Mouse (Mus musculus) embryonic facial prominence, embryonic 10.5 days (tissue): ENCODE results near the gene Esam. TPM values are rescaled to one million over a fixed set of nuclear protein-coding genes. Genes with fewer than 3 reads are reported as not detected.

ENCODE experiments used
- DNase-seq: peaks from one replicate; pipeline ENCODE4 v3.0.0-alpha.2; 2017; ENCODE audit warnings: low spot score
- H3K27ac ChIP-seq: fragments of 300-500 bp; sonication (generic); replicated peaks from 2 replicates; pipeline ENCODE4 v1.5.1; 2016; ENCODE audit warnings: mild to moderate bottlenecking
- H3K27me3 ChIP-seq: fragments of 300-500 bp; sonication (generic); replicated peaks from 2 replicates; pipeline ENCODE4 v1.6.1; 2016; ENCODE audit warnings: low read depth, mild to moderate bottlenecking; ENCODE audit not compliant: poor library complexity, severe bottlenecking
- H3K36me3 ChIP-seq: fragments of 300-500 bp; sonication (generic); replicated peaks from 2 replicates; pipeline ENCODE4 v1.6.1; 2016; ENCODE audit warnings: mild to moderate bottlenecking, moderate library complexity
- H3K4me1 ChIP-seq: fragments of 300-500 bp; sonication (generic); 2 replicates; pipeline ENCODE4 v1.6.1; 2016
- H3K4me3 ChIP-seq: fragments of 300-500 bp; sonication (generic); 2 replicates; pipeline ENCODE4 v1.5.1; 2016; ENCODE audit warnings: mild to moderate bottlenecking, moderate library complexity
- H3K9me3 ChIP-seq: fragments of 300-500 bp; sonication (generic); 2 replicates; pipeline ENCODE4 v1.6.1; 2016; ENCODE audit warnings: mild to moderate bottlenecking
- WGBS: fragments of 180-500 bp; shearing (Covaris S2); methylation state at CpG from one replicate; pipeline ENCODE4 v1.1.7; 2016; 5-methylcytosine and 5-hydroxymethylcytosine counted together
- polyA plus RNA-seq: library from polyadenylated mRNA; unstranded; fragments of >200 nt; fragmentation: Nextera tagmentation; extraction: Ambion mirVana; gene quantifications from 2 replicates; pipeline ENCODE4 v1.2.1, GENCODE M21; 2016

Esam gene
- polyA plus RNA-seq = 27.0 and 27.5 TPM in 2 replicates

DNA sequence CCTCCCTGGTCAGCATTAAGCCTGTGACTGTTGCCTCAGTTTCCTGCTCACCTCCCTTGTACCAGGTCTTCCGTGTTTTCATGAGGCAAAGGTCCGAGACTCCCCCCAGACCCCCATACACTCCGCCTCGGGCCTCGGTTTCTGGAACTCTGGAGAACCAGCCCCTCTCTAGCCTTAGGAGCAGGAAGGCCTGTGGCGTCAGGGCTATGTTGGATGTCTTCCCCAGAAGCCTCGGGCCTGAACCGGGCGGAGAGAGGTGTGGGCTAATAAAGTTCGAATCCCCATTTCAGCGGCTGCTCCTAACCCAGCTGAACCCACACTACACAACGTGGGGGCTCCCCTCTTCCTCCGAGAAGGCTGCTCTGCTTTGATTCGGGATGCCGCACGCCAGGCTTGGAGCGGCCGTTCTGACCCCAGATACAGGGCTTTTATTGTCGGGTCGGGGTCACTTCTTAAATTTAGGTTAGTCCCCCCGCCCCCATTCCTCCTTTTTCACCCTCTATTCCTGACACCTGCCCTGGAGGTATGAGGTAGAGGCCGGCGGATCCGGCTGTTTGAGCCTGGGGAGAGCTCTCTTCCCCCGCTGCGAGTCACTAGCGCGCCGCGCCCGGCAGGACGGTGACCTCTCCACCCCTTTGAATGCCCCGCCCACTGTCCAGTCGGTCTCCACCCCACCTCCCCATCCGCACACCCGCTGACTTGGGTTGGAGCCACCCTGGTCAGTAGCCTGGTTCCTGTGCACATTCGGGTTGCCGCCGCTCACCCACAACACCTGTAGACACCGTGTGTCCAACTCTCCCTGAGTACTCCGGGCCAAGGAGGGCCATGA lies at the start of gene Esam:
Gene Esam, plus strand, starts transcription at position 683 of the 829 bp plus-strand sequence.
- WGBS = 2% methylated on average over 41 of the region's 41 CpGs
- no peak within 1 kb of the TSS for H3K27ac ChIP-seq
- peaks cover 37% of the 10 kb centered on the region for H3K36me3 ChIP-seq
- H3K9me3 ChIP-seq = no peaks in the 10 kb centered on the region
- peaks cover 74% of the 10 kb centered on the region for H3K27me3 ChIP-seq
- H3K4me1 ChIP-seq = peaks cover 43% of the 10 kb centered on the region
- peak; percentile 57 for DNase-seq
- peak within 1 kb of the TSS; percentile 52 for H3K4me3 ChIP-seq

DNA sequence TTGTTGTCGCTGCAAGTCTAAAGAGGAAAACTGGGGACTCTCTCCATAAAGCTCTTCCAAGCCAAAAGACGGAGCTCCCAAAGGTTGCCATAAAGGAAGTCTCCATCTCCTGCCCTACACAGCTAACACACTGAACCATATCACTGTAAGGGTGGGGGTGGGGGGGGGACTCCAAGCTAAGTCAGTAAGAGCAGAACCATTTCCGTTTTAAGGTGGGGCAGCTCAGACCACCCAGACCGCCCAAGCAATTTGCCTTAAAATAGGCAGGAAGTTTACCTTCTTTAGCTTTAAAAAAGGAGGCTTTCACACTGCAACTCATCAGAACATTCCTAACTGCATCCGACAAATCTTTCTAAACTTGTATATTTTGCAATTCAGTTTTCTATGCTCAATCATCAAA lies 42.7 kb upstream of the Esam start:
- Histone ChIP-seq H3K27me3 (no peaks in the 10 kb centered on the region), H3K4me1 (peaks cover 15% of the 10 kb centered on the region), H3K9me3 (no peaks in the 10 kb centered on the region), H3K36me3 (no peaks in the 10 kb centered on the region), H3K27ac (no peak overlapping the region), H3K4me3 (no peak overlapping the region)
- 66% methylated on average over 5 of the region's 5 CpGs for WGBS
- no peak for DNase-seq

DNA sequence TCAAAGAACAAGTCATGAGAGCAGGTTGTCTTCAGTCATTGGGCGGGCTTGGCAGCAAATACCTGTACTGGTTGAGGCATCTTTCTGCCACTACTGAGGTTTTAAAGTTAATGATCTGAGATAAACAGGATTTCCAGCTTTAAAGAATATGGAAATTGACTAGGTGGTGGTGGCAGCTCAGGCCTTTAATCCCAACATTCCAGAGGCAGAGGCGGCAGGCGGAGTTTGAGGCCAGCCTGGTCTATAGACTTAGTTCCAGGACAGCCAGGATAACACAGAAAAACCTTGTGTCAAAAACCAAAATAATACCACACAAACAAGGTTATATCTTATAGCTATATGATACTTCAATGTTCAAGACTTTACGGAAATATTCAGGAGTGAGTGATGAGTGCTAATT lies 39.8 kb upstream of the Esam start:
- 34% methylated on average over 4 of the region's 4 CpGs for WGBS
- Histone ChIP-seq H3K27ac (peak overlapping the region; percentile 97), H3K4me3 (peak overlapping the region; percentile 77), H3K4me1 (peaks cover 28% of the 10 kb centered on the region), H3K27me3 (no peaks in the 10 kb centered on the region), H3K9me3 (no peaks in the 10 kb centered on the region), H3K36me3 (peaks cover 11% of the 10 kb centered on the region)
- DNase-seq = no peak

GRCm38 (mm10) chr9:37488611-37489396 lies 39.1 kb upstream of the Esam start, which contains the start of gene Msantd2:
Gene Msantd2 (plus strand): TSS chr9:37489319.
- H3K4me1 ChIP-seq = peaks cover 28% of the 10 kb centered on the region
- peak within 1 kb of the TSS; percentile 77 for H3K4me3 ChIP-seq
- no peaks in the 10 kb centered on the region for H3K27me3 ChIP-seq
- peaks cover 19% of the 10 kb centered on the region for H3K36me3 ChIP-seq
- H3K27ac ChIP-seq = peak within 1 kb of the TSS; percentile 97
- under 1% methylated on average over 44 of the region's 44 CpGs for WGBS
- peak; percentile 95 for DNase-seq
- no peaks in the 10 kb centered on the region for H3K9me3 ChIP-seq

GRCm38 (mm10) chr9:37489446-37490120 lies 38.3 kb upstream of the Esam start:
- H3K27ac ChIP-seq = peak overlapping the region; percentile 97
- no peaks in the 10 kb centered on the region for H3K9me3 ChIP-seq
- H3K4me3 ChIP-seq = peak overlapping the region; percentile 77
- peaks cover 27% of the 10 kb centered on the region for H3K36me3 ChIP-seq
- WGBS = under 1% methylated on average over 75 of the region's 75 CpGs
- no peaks in the 10 kb centered on the region for H3K27me3 ChIP-seq
- peak; percentile 84 for DNase-seq
- H3K4me1 ChIP-seq = peaks cover 28% of the 10 kb centered on the region

- no peak overlapping the region for H3K27ac ChIP-seq
- H3K36me3 ChIP-seq = peaks cover 48% of the 10 kb centered on the region
- H3K4me1 ChIP-seq = peaks cover 6% of the 10 kb centered on the region
- no peak overlapping the region for H3K4me3 ChIP-seq
- H3K9me3 ChIP-seq = no peaks in the 10 kb centered on the region
- no peak for DNase-seq
- 75% methylated on average over 3 of the region's 3 CpGs for WGBS
- H3K27me3 ChIP-seq = no peaks in the 10 kb centered on the region
Observed at GRCm38 (mm10) chr9:37495761-37496160, 32.1 kb upstream of the Esam start.

DNA sequence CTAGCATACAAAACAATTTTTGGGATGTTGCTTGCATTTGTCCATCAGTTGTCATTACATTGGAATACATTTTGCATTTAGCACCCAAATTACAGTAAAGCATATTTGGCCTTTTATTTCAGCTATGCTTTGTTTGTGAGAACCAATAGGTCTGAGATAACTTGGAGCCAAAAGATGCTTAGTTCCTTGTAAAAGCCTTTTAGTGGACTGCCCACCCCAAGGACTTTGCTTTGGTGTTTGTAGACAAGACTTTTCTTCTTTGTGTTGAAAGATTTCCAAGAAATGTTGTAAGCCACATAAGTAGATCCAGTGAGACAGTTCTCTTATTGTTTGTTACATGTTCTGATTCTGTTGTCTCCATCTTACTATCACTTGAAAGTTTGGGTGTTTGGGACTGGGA lies 31.6 kb upstream of the Esam start:
- Histone ChIP-seq H3K36me3 (peaks cover 48% of the 10 kb centered on the region), H3K4me3 (no peak overlapping the region), H3K4me1 (peaks cover 1% of the 10 kb centered on the region; the same call in 1 of the 2 replicates), H3K9me3 (no peaks in the 10 kb centered on the region), H3K27me3 (no peaks in the 10 kb centered on the region), H3K27ac (no peak overlapping the region)
- DNase-seq = no peak

GRCm38 (mm10) chr9:37500201-37500600 lies 27.7 kb upstream of the Esam start:
- Histone ChIP-seq H3K27ac (no peak overlapping the region), H3K27me3 (no peaks in the 10 kb centered on the region), H3K36me3 (peaks cover 26% of the 10 kb centered on the region), H3K9me3 (no peaks in the 10 kb centered on the region), H3K4me1 (no peaks in the 10 kb centered on the region), H3K4me3 (no peak overlapping the region)
- WGBS = 79% methylated on average over 3 of the region's 3 CpGs
- no peak for DNase-seq

- no peak overlapping the region for H3K4me3 ChIP-seq
- WGBS = 92% methylated on average over 1 of the region's 1 CpGs
- H3K4me1 ChIP-seq = no peaks in the 10 kb centered on the region
- no peak for DNase-seq
- H3K36me3 ChIP-seq = peaks cover 22% of the 10 kb centered on the region
- no peak overlapping the region for H3K27ac ChIP-seq
- H3K27me3 ChIP-seq = no peaks in the 10 kb centered on the region
- H3K9me3 ChIP-seq = no peaks in the 10 kb centered on the region
Observed at GRCm38 (mm10) chr9:37501170-37501569, 26.7 kb upstream of the Esam start.

- Histone ChIP-seq H3K4me3 (no peak overlapping the region), H3K27ac (no peak overlapping the region), H3K9me3 (no peaks in the 10 kb centered on the region), H3K4me1 (no peaks in the 10 kb centered on the region), H3K27me3 (no peaks in the 10 kb centered on the region), H3K36me3 (peaks cover 27% of the 10 kb centered on the region)
- no peak for DNase-seq
Observed at GRCm38 (mm10) chr9:37504348-37504747, 23.5 kb upstream of the Esam start.

- Histone ChIP-seq H3K36me3 (peaks cover 18% of the 10 kb centered on the region), H3K4me1 (no peaks in the 10 kb centered on the region), H3K27me3 (no peaks in the 10 kb centered on the region), H3K4me3 (no peak overlapping the region), H3K9me3 (no peaks in the 10 kb centered on the region), H3K27ac (no peak overlapping the region)
- 94% methylated on average over 1 of the region's 1 CpGs for WGBS
- DNase-seq = no peak
Observed at GRCm38 (mm10) chr9:37506023-37506422, 21.9 kb upstream of the Esam start.

- no peaks in the 10 kb centered on the region for H3K27me3 ChIP-seq
- 93% methylated on average over 2 of the region's 2 CpGs for WGBS
- no peak overlapping the region for H3K27ac ChIP-seq
- no peaks in the 10 kb centered on the region for H3K9me3 ChIP-seq
- DNase-seq = no peak
- H3K4me1 ChIP-seq = no peaks in the 10 kb centered on the region
- peaks cover 13% of the 10 kb centered on the region; the same call in 1 of the 2 replicates for H3K36me3 ChIP-seq
- no peak overlapping the region for H3K4me3 ChIP-seq
Observed at GRCm38 (mm10) chr9:37512097-37512496, 15.8 kb upstream of the Esam start.
